Mouse (Mus musculus): ENCODE data around the gene Gm11541.

DNA sequence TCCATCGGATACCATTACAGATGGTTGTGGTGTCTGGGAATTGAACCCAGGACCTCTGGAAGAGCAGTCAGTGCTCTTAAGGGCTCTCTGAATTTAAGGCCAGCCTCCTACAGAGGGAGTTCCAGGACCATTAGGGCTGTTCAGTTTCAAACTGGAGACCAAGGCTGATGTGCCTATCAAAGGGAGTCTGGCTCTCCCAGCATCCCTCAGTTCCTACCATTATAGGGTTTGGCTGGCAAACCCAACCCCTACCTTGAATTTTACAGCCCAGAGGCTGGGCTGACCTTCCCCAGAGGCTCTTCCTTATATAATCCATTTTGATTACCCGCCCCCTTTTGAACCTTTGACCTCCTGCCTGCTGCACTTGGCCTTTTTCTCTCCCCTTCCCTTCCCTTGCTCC is 31.4 kb upstream of the Gm11541 start:
- TF ChIP-seq CTCF (IDR thresholded peaks at IDR 0.05) (no peak), EP300 (IDR thresholded peaks at IDR 0.05) (no peak)

Data from lung, postnatal 0 days (tissue).